Mouse (Mus musculus): ENCODE measurements around the gene Spaca3.

DNA sequence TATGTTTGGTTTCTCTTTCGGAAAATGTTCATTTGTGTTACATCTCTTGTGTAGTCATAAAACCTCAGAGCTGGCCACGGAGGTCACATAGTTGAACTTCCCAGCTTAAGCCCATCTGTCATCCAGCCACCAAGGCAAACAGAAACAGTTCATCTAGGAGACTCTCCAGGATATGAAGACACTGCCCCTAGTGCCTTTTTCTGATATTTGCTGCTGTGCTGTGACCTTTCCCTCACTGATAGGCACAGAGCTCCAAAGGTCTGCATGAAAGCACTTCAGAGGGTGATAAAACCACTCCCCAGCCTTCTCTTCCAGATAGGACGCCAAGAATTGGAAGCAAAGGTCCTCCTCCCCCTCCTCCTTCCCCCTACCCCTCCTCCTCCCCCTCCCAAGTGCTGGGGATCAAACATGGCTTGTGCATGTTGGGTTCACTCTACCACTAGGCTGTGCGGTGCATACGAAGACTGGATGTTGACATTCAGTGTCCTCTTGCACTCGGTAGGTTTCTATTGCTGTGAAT lies 49.6 kb upstream of the Spaca3 start:
- 0 out of 2 replicates have a peak, but pooled peaks have one; percentile 30 for TF ChIP-seq CTCF (IDR thresholded peaks at IDR 0.05; ENCODE audit: low read depth, low read length)
- TF ChIP-seq POLR2A (IDR thresholded peaks at IDR 0.05; ENCODE audit: extremely low read depth, insufficient read depth, low read length) = no peak

Measured in liver, adult 2 months (tissue).